Mouse (Mus musculus): ENCODE data around the gene Zfp771.

Gene Zfp771

GRCm38 (mm10) chr7:127253341-127253740, 9.3 kb downstream of the Zfp771 start:
- no peak for DNase-seq (ENCODE audit: low read depth, low spot score)

DNA sequence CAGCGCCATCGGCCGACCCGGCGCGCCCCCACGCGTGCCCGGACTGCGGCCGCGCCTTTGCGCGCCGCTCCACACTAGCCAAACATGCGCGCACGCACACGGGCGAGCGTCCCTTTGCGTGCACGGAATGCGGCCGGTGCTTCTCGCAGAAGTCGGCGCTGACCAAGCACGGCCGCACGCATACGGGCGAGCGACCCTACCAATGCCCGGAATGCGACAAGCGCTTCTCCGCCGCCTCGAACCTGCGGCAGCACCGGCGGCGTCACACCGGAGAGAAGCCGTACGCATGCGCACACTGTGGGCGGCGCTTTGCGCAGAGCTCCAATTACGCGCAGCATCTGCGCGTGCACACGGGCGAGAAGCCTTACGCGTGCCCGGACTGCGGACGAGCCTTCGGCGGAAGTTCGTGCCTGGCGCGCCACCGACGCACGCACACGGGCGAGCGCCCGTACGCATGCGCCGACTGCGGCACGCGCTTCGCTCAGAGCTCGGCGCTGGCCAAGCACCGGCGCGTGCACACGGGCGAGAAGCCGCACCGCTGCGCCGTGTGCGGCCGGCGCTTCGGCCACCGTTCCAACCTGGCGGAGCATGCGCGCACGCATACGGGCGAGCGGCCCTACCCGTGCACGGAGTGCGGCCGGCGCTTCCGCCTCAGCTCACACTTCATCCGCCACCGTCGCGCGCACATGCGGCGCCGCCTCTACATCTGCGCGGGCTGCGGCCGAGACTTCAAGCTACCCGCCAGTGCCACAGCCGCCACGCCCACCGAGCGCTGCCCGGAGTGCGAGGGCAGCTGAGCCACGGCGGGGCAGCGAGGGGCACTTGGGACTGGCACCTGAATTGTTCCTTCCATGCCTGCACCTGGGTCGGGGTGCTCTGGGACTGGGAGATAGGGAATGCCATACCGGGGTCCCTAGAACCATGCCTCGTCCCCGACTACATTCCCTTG, 10.0 kb downstream of the Zfp771 start:
- peak; percentile 99 for DNase-seq (ENCODE audit: low read depth, low spot score)

DNA sequence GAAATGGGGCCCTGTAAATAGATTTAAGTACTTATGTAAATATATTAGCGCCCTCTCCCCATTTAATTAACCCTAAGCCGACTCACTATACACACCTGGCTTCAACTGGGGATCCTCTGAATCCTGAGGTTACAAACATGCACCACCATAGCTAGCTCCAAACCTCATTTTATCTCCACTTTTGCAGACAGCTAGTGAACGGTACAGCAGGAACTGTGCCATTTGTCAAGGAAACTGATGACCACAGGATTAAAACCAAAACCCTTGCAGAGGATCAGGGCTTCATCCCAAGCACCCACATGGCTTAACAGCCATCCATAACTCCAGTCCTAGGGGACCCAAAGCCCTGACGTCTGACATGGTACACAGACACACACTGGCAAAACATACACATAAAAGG, 10.9 kb downstream of the Zfp771 start:
- DNase-seq (ENCODE audit: low read depth, low spot score): no peak

DNA sequence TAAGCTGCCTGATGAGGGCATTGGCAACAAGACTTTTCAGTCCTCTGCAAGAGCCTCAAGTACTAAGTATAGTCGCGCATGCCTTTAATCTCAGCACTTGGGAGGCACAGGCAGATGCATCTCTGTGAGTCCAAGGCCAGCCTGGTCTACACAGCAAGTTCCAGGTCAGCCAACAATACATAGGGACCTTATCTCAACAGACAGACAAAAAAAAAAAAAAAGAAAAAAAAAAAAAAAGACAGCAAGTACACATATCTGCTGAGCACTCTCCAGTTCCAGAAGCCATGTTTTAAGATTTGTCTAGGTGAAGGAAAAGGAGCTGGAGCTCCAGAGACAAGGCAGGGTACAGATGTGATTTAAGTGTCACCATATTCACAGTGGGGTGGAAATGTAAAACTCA, 11.9 kb downstream of the Zfp771 start:
- DNase-seq (ENCODE audit: low read depth, low spot score): no peak

- DNase-seq (ENCODE audit: low read depth, low spot score): no peak
These were observed 12.4 kb downstream of the Zfp771 start for GRCm38 (mm10) chr7:127256518-127256917.

DNA sequence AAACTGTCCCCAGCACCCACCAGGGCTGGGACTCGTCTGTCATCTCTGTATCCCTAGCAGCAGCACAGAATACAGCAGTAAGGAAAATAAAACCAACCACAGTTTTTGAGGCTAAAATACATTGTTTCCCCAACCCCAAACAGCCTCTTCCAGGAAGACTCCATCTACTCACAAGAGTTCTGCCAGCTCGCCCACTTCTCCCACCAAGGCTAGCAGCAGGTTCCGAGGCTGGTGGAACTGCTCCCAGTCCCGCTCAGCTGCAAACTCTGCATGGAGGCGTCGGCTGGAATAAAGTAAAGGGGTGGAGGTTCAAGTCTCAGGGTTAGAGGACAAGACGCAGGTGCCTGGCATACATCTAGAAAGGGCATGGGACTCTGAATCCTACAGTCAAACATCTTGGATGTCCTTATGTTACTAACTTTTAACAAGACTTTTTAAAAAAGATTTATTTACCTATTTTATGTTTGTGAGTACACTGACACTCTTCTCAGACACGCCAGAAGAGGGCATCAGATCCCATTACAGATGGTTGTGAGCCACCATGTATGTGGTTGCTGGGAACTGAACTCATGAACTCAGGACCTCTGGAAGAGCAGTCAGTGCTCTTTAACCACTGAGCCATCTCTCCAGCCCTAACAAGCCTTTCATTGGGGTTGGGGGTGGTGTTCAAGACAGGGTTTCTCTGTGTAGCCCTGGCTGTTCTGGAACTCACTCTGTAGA, 15.3 kb downstream of the Zfp771 start:
- peak; percentile 47 for DNase-seq (ENCODE audit: low read depth, low spot score)

DNA sequence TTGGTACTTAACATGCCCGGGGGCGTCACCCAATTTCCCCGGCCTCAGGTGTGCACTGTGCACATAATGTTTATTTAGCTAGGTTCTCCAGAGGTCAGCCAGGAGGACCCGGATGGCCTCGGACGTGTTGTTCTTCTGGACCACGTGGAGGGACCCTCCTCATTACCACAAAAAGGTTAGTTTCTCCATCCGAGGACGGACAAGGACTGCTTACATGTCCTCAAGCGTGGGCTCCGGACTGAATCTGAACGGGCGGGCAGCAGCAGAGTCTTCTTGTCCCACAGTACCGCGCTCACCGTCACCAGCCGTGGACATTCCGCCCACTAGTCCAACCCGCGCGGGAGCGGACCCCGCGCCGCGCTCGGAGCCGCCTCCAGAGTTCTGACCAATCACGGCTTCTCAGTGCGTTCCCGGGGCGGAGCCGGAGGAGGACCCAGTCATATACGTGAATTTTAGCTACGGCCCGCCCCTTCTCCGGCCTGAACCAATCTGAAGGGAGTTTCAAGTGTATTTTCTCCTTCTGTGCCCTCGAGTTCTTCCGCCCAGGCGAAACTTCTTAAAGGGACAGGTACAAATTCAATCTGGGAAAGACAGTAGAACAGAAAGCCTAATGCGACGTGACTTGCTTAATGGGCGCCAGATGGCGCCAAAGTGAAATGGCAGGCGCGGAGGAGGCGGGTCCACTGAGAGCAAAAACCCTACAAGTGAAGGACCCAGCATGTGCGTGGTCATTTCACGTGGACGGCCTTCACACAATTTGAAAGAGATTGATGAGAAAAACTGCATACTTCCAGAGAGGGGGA, 16.4 kb downstream of the Zfp771 start, which contains the start of gene Dctpp1:
TSS of gene Dctpp1 (minus strand) at position 401 of the 803 bp plus-strand sequence.
- DNase-seq (ENCODE audit: low read depth, low spot score): peak; percentile 99

- no peak for DNase-seq (ENCODE audit: low read depth, low spot score)
These were observed 18.3 kb downstream of the Zfp771 start for GRCm38 (mm10) chr7:127262218-127262961.

GRCm38 (mm10) chr7:127263526-127263925, 19.5 kb downstream of the Zfp771 start:
- DNase-seq (ENCODE audit: low read depth, low spot score): no peak

GRCm38 (mm10) chr7:127270256-127270655, 26.2 kb downstream of the Zfp771 start:
- no peak for DNase-seq (ENCODE audit: low read depth, low spot score)

DNA sequence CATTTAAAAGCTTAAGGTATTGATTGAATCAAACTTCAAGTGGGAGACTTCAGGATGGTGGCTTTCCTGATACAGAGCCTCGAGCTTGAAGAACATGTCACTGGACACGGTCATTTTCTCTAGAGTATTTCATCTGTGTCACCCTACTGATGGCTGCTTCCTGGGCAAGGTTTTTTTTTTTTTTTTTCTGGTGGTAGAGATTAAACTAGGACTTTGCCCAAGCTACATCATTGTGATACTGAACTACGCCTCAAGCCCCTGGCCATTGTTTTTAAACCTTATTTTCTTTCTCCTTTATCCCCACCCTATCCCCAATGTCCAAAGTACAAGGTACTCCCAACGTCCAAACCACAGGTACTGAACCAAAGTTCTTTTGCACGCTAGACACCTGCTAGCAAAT, 26.6 kb downstream of the Zfp771 start:
- DNase-seq (ENCODE audit: low read depth, low spot score): no peak

DNA sequence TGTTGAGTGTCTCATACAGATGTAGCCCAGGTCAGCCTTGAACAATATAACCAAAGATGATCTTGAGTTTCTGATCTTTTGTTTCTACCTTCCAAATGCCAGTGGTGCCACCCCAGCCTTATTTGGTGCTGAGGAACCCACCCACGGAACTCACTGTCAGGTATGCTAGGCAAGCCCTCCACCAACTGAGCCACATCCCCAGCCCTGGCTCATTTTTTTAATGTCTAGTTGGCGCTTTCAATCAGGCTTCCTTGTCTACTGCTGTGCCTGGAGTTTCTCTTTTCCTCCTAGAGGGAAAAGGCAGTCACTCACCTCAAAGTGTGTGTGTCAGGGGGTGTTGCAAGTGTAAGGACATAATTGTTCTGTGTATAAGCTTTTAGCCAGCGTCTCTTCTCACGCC, 27.0 kb downstream of the Zfp771 start:
- DNase-seq (ENCODE audit: low read depth, low spot score): no peak

- no peak for DNase-seq (ENCODE audit: low read depth, low spot score)
These were observed 28.5 kb downstream of the Zfp771 start for GRCm38 (mm10) chr7:127272566-127272965.

GRCm38 (mm10) chr7:127273118-127273923, 29.2 kb downstream of the Zfp771 start:
- DNase-seq (ENCODE audit: low read depth, low spot score): no peak

DNA sequence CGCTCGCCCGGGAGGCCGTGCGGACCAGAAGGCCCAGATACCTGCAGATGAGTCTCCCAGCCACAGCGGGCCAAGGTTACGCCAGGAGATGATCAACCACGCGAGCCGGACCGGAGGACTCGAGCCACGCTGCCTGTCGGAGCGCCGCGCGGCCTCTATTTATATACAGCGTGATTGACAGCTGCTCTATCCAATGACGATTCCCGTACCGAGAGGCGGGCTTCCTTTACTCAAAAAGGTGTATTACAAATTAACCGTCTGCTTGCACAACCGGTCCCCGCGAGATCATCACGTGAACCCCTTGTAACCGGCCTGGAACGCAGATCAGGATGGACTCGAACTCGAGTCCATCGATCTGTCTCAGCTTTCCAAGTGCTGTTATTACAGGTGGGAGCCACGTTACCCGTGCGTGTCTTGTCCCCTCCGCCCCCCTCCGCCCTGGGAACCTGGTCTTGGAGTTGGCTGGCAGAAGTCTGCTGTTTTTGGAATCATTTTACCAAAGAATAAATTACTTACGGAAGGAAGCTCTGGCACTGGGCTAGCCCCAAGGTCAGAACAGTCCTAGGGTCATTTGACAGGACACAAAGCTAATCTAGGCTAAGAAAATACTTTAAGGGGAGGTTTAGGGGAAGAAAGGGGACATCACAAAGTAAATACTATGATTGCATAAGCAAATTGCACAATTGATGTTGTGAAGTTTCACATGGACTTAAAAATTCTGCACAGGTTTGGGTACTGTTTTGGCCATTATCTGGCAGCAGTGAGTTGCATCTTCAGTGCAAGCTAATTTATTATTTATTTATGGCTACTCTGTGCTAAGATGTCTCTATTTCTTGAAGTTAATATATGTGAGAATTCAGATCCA, 30.1 kb downstream of the Zfp771 start, which contains the start of gene Sephs2:
TSS of gene Sephs2 (minus strand) at position 131 of the 865 bp plus-strand sequence.
- peak; percentile 97 for DNase-seq (ENCODE audit: low read depth, low spot score)

DNA sequence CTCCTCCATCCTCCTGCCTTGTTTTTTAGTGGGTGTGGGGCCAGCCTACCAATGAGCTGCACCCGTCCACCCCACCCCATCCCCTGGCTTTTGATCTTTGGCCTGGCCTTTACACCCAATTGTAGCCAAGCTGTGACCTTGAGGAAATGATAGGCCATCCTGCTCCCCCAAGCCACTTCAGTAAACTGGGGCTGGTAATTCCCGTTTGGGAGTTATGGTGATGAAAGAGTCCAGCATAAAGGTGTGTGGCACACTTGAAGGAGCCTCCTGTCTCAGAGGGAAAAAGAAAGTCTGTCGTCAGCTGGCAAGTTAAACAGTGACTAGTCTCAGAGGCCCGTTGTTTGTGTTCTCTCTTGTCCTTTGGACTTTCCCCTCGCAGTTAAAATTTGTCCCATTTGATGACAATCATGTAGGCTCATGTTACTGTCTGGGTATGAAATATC, 32.5 kb downstream of the Zfp771 start:
- DNase-seq (ENCODE audit: low read depth, low spot score): no peak

- DNase-seq (ENCODE audit: low read depth, low spot score): peak; percentile 82
These were observed 34.2 kb downstream of the Zfp771 start for GRCm38 (mm10) chr7:127278311-127278710.

DNA sequence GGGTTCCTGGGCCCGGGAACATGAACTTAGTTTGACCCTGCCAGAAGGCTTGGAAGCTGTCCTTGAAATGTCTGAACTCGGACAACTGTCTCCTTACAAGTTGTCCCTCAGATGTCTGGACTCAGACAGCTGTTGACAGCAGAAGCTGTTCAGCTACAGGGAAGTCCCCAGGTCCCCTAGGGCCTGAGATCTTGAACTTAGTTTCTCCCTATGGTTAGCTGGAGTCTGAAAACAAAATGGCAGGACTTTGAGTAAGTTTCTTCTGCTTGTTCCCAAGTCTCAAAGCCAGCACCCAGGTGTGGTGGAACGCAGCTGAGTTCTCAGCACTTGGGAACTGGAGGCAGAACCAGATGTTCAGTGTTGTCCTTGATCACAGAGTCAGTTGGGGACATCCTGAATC, 36.0 kb downstream of the Zfp771 start:
- no peak for DNase-seq (ENCODE audit: low read depth, low spot score)

GRCm38 (mm10) chr7:127281114-127281513, 37.0 kb downstream of the Zfp771 start:
- DNase-seq (ENCODE audit: low read depth, low spot score): no peak
